Mouse (Mus musculus) brown adipose tissue, adult 24 weeks (tissue): Measurements from ENCODE around the gene Olfr112. TPM values are rescaled to one million over a fixed set of nuclear protein-coding genes. Genes with fewer than 3 reads are reported as not detected.
"Not testable (repeated sequence)": the region's sequence is repeated elsewhere in the genome, so short reads cannot be mapped to it uniquely, and the experiment has no call there.

Source experiments
- H3K27ac ChIP-seq: fragments of 200-500 bp; replicated peaks from 2 replicates; pipeline ENCODE4 v1.5.1; 2012; ENCODE audit warnings: low read depth, mild to moderate bottlenecking, low read length
- H3K4me1 ChIP-seq: fragments of 200-500 bp; 2 replicates; pipeline ENCODE4 v1.6.1; 2012; ENCODE audit warnings: low read length, mixed read lengths; ENCODE audit not compliant: control insufficient read depth, insufficient read depth, insufficient read length
- H3K4me3 ChIP-seq: fragments of 200-500 bp; 2 replicates; pipeline ENCODE4 v1.5.1; 2012; ENCODE audit warnings: low read depth, mild to moderate bottlenecking, low read length, moderate library complexity; ENCODE audit not compliant: insufficient read depth
- polyA plus RNA-seq: library from polyadenylated mRNA; stranded (reverse); fragments of >200 nt; gene quantifications from 2 replicates; pipeline ENCODE4 v1.2.4, GENCODE M21; 2012; ENCODE audit not compliant: missing spikeins, insufficient read depth, insufficient read length

The Olfr112 gene
- not detected in 2 replicates for polyA plus RNA-seq

- no peaks in the 10 kb centered on the region for H3K4me1 ChIP-seq
- no peak within 1 kb of the TSS for H3K4me3 ChIP-seq
- H3K27ac ChIP-seq, result no peak within 1 kb of the TSS
Measured at GRCm38 (mm10) chr17:37569351-37569750, at the start of gene Olfr112. Olfr112 (minus strand) TSS chr17:37569451.

DNA sequence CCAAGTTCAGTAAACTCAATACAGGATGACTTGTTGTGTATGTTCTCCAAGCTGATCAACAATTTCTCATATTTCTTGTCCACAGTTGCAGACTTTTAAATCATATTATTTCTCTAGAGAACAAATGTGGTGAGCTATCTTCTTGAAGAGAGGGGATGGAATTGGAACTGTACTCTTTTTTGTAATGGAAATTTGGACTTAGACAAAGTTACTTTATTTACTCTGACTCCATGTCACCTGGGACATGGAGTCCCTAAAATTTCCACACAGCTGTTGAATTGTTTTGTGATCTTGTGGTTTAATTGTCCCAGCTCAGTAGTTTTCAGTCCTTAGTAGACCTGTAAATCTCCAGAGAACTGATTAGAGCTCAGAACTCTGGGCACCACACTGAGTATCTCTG lies 23.4 kb upstream of the Olfr112 start, which contains the start of gene Olfr114:
Olfr114 (minus strand) TSS at position 101 of the 400 bp plus-strand sequence.
- no peak within 1 kb of the TSS for H3K27ac ChIP-seq
- no peaks in the 10 kb centered on the region for H3K4me1 ChIP-seq
- H3K4me3 ChIP-seq, result no peak within 1 kb of the TSS

- no peak within 1 kb of the TSS for H3K4me3 ChIP-seq
- H3K27ac ChIP-seq, result no peak within 1 kb of the TSS
- H3K4me1 ChIP-seq, result no peaks in the 10 kb centered on the region
Measured at GRCm38 (mm10) chr17:37577563-37577962, 8.3 kb upstream of the Olfr112 start, which contains the start of gene Olfr113. Olfr113 (minus strand) TSS chr17:37577663.

- no peak overlapping the region for H3K4me3 ChIP-seq
- no peaks in the 10 kb centered on the region for H3K4me1 ChIP-seq
- no peak overlapping the region for H3K27ac ChIP-seq
Measured at GRCm38 (mm10) chr17:37558913-37559615, 10.2 kb downstream of the Olfr112 start.

DNA sequence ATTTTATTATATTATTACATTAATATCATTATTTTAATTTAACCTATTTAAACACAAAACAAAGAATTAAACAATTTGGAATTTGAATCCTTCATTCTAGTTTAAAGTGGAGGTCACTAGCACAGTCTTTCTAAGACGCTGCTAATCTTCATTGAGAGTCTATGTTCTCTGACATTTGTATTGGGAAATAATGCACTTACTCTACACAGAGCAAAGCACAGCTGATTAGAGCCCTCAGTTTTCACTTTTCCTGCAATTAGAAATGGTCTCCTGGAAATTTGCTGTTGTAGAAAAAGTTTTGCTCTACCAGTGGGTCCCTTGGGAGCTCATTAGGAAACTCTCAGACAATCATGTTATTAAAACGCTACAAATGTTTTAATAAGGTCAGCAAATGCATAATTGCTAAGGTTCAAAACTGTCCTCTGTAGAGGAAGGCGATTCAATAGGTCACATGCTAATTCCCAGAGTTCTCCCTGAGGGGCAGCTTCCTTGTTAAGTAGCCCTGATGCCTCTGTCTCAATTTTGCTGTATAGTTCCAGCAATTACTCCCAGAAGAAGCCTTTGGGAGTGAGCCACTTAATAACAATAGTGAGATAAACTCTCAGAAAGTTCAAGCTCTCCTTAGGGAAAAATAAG lies 25.3 kb downstream of the Olfr112 start:
- no peak overlapping the region for H3K4me3 ChIP-seq
- H3K27ac ChIP-seq, result no peak overlapping the region
- no peaks in the 10 kb centered on the region for H3K4me1 ChIP-seq

DNA sequence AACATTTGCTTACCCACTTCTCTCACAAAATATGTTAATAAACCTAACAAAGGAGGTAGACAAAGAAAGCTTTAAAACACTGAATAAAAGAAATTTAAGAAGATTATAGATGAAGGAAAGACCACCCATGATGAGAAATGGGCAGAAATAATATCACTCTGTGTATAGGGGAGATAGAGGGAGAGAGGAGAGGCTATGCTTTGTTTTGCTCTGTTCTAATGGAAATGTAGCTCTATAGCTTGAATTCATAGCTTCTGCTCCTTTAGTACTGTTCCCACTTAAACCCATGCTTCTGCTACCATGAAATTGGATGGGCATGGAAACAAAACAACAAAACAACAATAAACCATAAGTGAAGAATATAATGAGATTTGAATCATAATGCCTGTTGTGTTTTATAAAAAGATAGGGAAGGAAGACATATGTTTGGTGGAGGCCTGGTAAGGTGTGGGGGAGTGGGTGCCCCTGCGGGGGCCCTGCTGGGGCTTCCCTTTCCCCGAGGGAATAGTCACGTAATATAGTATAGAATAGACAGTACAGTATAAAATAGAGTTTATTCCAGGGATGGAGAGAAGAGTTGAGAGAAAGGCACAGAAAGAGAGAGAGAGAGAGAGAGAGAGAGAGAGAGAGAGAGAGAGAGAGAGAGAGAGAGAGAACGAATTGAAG lies 27.7 kb downstream of the Olfr112 start:
- Histone ChIP-seq H3K4me1 (no peaks in the 10 kb centered on the region), H3K4me3 (no peak overlapping the region), H3K27ac (no peak overlapping the region)

DNA sequence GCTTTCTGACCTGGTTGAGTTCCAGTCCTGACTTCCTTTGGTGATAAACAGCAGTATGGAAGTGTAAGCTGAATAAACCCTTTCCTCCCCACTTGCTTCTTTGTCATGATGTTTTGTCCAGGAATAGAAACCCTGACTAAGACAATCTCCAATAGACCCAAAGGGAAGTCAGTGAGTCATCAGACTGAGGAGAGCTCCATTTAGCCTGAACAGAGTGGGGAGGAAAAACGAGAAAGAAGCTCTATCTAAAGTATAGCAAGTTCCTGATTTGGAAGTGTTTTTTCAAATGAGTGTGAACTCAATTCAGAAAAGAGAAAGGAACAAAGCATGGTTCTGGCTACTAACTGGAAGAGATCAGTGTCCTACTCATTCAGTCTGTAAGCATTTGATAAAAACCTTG lies 30.8 kb downstream of the Olfr112 start:
- H3K27ac ChIP-seq, H3K4me3 ChIP-seq: not testable (repeated sequence)

GRCm38 (mm10) chr17:37535173-37535572 lies 34.1 kb downstream of the Olfr112 start:
- Histone ChIP-seq H3K27ac (no peak overlapping the region), H3K4me3 (no peak overlapping the region), H3K4me1 (no peaks in the 10 kb centered on the region)

More for the DNA sequence above, 30.8 kb downstream of the Olfr112 start:
- not testable (repeated sequence) for H3K4me1 ChIP-seq

GRCm38 (mm10) chr17:37525427-37525826 lies 43.8 kb downstream of the Olfr112 start:
- not testable (repeated sequence) for H3K4me1 ChIP-seq, H3K4me3 ChIP-seq, H3K27ac ChIP-seq

GRCm38 (mm10) chr17:37524612-37525011 lies 44.6 kb downstream of the Olfr112 start:
- H3K4me1 ChIP-seq, H3K27ac ChIP-seq, H3K4me3 ChIP-seq: not testable (repeated sequence)

Other genes with a start within 250 kb of the Olfr112 start
- not detected in 2 replicates for gene Olfr103, start 229.8 kb downstream of the Olfr112 start, polyA plus RNA-seq
- gene Olfr104-ps, start 209.9 kb downstream of the Olfr112 start, polyA plus RNA-seq, result not detected in 2 replicates
- not detected in 2 replicates for gene Olfr105-ps, start 190.4 kb downstream of the Olfr112 start, polyA plus RNA-seq
- gene Olfr106-ps, start 179.1 kb downstream of the Olfr112 start, polyA plus RNA-seq, result not detected in 2 replicates
- gene Olfr107, start 170.2 kb downstream of the Olfr112 start, polyA plus RNA-seq, result not detected in 2 replicates
- gene Olfr108, start 124.0 kb downstream of the Olfr112 start, polyA plus RNA-seq, result not detected in 2 replicates
- not detected in 2 replicates for gene Olfr109, start 110.5 kb downstream of the Olfr112 start, polyA plus RNA-seq
- not detected in 2 replicates for gene H2-M2, start 85.9 kb downstream of the Olfr112 start, polyA plus RNA-seq
- not detected in 2 replicates for gene Olfr110, start 77.0 kb downstream of the Olfr112 start, polyA plus RNA-seq
- not detected in 2 replicates for gene Olfr111, start 61.4 kb downstream of the Olfr112 start, polyA plus RNA-seq
- gene Olfr113, start 8.2 kb upstream of the Olfr112 start, polyA plus RNA-seq, result not detected in 2 replicates
- gene Olfr114, start 23.3 kb upstream of the Olfr112 start, polyA plus RNA-seq, result not detected in 2 replicates
- gene Olfr115, start 57.7 kb upstream of the Olfr112 start, polyA plus RNA-seq, result not detected in 2 replicates
- not detected in 2 replicates for gene Olfr116, start 57.7 kb upstream of the Olfr112 start, polyA plus RNA-seq
- not detected in 2 replicates for gene Olfr117, start 94.3 kb upstream of the Olfr112 start, polyA plus RNA-seq
- not detected in 2 replicates for gene Olfr118, start 97.5 kb upstream of the Olfr112 start, polyA plus RNA-seq
- gene Olfr119, start 127.1 kb upstream of the Olfr112 start, polyA plus RNA-seq, result not detected in 2 replicates
- not detected in 2 replicates for gene Olfr120, start 152.4 kb upstream of the Olfr112 start, polyA plus RNA-seq
- not detected in 2 replicates for gene Olfr121, start 179.4 kb upstream of the Olfr112 start, polyA plus RNA-seq
- gene Olfr122, start 199.2 kb upstream of the Olfr112 start, polyA plus RNA-seq, result not detected in 2 replicates
- gene Olfr123, start 224.1 kb upstream of the Olfr112 start, polyA plus RNA-seq, result not detected in 2 replicates
- not detected in 2 replicates for gene Olfr124, start 230.4 kb upstream of the Olfr112 start, polyA plus RNA-seq